ENCODE assay signal across 8 mouse cellular contexts in the genomic region with DNA sequence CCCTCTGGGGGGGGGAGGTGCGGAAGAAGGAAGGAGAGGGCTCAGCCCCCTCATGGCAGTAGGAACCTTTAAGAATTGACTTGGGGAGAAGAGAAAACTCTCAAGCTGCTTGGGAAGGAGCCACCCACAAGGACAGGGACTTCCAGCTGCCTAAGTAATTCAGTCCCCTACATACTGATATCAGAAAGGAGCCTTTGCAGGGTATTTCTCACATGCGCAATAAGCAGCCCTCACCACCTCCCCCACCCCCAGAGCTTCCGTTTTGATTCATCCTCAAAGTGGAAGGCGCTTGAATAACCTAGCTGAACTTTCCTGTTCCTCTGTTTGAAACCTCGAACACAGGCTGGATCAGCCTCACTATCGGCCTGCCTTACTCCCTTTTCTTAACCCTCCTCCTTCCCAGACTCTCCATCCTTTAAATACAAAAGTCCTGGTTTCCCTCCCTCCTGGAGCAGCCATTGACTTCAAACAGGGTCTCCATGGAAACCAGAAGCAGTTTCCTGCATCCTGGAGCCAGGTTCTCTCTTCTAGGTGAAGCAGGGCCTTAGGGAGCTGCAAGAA.
DNase-seq lines count a peak whose midpoint lies in the region; ATAC-seq lines count a peak whose summit lies in the region.

No protein-coding gene starts in this region.

- H3K4me3 ChIP-seq in heart, embryonic 11.5 days (ENCODE audit: low read depth, low read length) = peak overlapping the region; percentile 17; the same call in 1 of the 2 replicates
- peak overlapping the region; percentile 23 for H3K4me3 ChIP-seq in neural tube, embryonic 14.5 days (ENCODE audit: low read depth, low read length)

- peaks cover 3% of the 10 kb centered on the region; the same call in 1 of the 2 replicates for H3K9me3 ChIP-seq in heart, embryonic 11.5 days (replicated peaks; ENCODE audit: control insufficient read depth, low read length)
- H3K9me3 ChIP-seq in neural tube, embryonic 14.5 days (ENCODE audit: control insufficient read depth, low read length) = no peaks in the 10 kb centered on the region

- 0 out of 2 replicates have a peak overlapping the region, but pooled peaks have one; percentile 43 for H3K9ac ChIP-seq in heart, embryonic 11.5 days (ENCODE audit: low read depth, low read length)
- no peak overlapping the region; the same call in 1 of the 2 replicates for H3K9ac ChIP-seq in neural tube, embryonic 14.5 days (replicated peaks; ENCODE audit: low read depth, low read length)

- no peaks in the 10 kb centered on the region for H3K36me3 ChIP-seq in heart, embryonic 11.5 days (ENCODE audit: control insufficient read depth, insufficient read depth, low read length)
- no peaks in the 10 kb centered on the region for H3K36me3 ChIP-seq in neural tube, embryonic 14.5 days (ENCODE audit: control insufficient read depth, insufficient read depth, low read length)

- H3K4me2 ChIP-seq in heart, embryonic 11.5 days = peak overlapping the region; percentile 54
- H3K4me2 ChIP-seq in neural tube, embryonic 14.5 days (ENCODE audit: low read depth, low read length) = peak overlapping the region; percentile 55

- ATAC-seq in heart, embryonic 11.5 days (replicated peaks; ENCODE audit: insufficient number of reproducible peaks, low FRiP score, low TSS enrichment) = no peak
- peak; percentile 82 for ATAC-seq in neural tube, embryonic 14.5 days (ENCODE audit: low read depth)
- ATAC-seq in activated CD4-positive, CD25-positive, alpha-beta regulatory T cell, adult 4 months = no peak

- H3K27ac ChIP-seq in heart, embryonic 11.5 days (ENCODE audit: low read depth, low read length) = no peak overlapping the region
- H3K27ac ChIP-seq in neural tube, embryonic 14.5 days (ENCODE audit: low read depth, low read length) = peak overlapping the region; percentile 83

- no peaks in the 10 kb centered on the region for H3K27me3 ChIP-seq in heart, embryonic 11.5 days (ENCODE audit: control insufficient read depth, insufficient read depth, low read length)
- H3K27me3 ChIP-seq in neural tube, embryonic 14.5 days (ENCODE audit: control insufficient read depth, insufficient read depth, low read length) = no peaks in the 10 kb centered on the region

- DNase-seq in heart, adult 9 months (ENCODE audit: low spot score in 2 of 2) = no peak
- DNase-seq in cerebellum, adult 11-12 months = peak; percentile 38
- DNase-seq in frontal cortex, adult 2 months (ENCODE audit: extremely low spot score in 1 of 2, low spot score in 1 of 2) = peak; percentile 25 to 72
- DNase-seq in layer of hippocampus, postnatal 36 days = peak; percentile 34 to 47
- DNase-seq in ovary, adult 18-20 months (ENCODE audit: low spot score) = no peak

- 22% methylated on average over 6 of the region's 6 CpGs for WGBS in heart, embryonic 11.5 days (ENCODE audit: insufficient replicate concordance)
- 10% methylated on average over 6 of the region's 6 CpGs for WGBS in neural tube, embryonic 14.5 days

- H3K4me1 ChIP-seq in heart, embryonic 11.5 days (ENCODE audit: control insufficient read depth, insufficient read depth, low read length) = 0 out of 2 replicates have a peak, but pooled peaks cover 3% of the 10 kb centered on the region
- peaks cover 9% of the 10 kb centered on the region; the same call in 1 of the 2 replicates for H3K4me1 ChIP-seq in neural tube, embryonic 14.5 days (ENCODE audit: control insufficient read depth, insufficient read depth, low read length)

Comparison
In these comparisons a context has a peak if more than half of its experiments do, and no peak if none do; other contexts are left out.
1. DNase-seq: peak in cerebellum, adult 11-12 months (single experiment), frontal cortex, adult 2 months (2 of 2) and layer of hippocampus, postnatal 36 days (2 of 2); none in heart, adult 9 months (0 of 2) and ovary, adult 18-20 months (single experiment).